Mouse (Mus musculus) forebrain, embryonic 11.5 days (tissue): ENCODE data around the gene Slc24a5. TPM values are rescaled to one million over a fixed set of nuclear protein-coding genes. Genes with fewer than 3 reads are reported as not detected.

ENCODE experiments used
- ATAC-seq: fragments of 200-750 bp; cut with Nextera tagmentation; replicated peaks from 2 replicates; pipeline ENCODE4 v1.8.0; 2017; ENCODE audit warnings: moderate TSS enrichment; ENCODE audit not compliant: low FRiP score
- DNase-seq: peaks from one replicate; pipeline ENCODE4 v3.0.0-alpha.2; 2017; ENCODE audit warnings: low spot score
- H3K27ac ChIP-seq: fragments of 300-500 bp; sonication (generic); 2 replicates; pipeline ENCODE4 v1.5.1; 2014; ENCODE audit warnings: low read depth, low read length
- H3K27me3 ChIP-seq: fragments of 300-500 bp; sonication (generic); 2 replicates; pipeline ENCODE4 v1.6.1; 2014; ENCODE audit warnings: mild to moderate bottlenecking, low read length, mixed read lengths; ENCODE audit not compliant: control insufficient read depth, insufficient read depth
- H3K36me3 ChIP-seq: fragments of 300-500 bp; sonication (generic); 2 replicates; pipeline ENCODE4 v1.6.1; 2014; ENCODE audit warnings: mild to moderate bottlenecking, low read length, moderate library complexity, mixed read lengths; ENCODE audit not compliant: control insufficient read depth, insufficient read depth
- H3K4me1 ChIP-seq: fragments of 300-500 bp; sonication (generic); replicated peaks from 2 replicates; pipeline ENCODE4 v1.6.1; 2014; ENCODE audit warnings: low read length, mixed read lengths; ENCODE audit not compliant: control insufficient read depth, insufficient read depth
- H3K4me2 ChIP-seq: fragments of 300-500 bp; sonication (generic); 2 replicates; pipeline ENCODE4 v1.6.1; 2014; ENCODE audit warnings: low read depth, mild to moderate bottlenecking, low read length, moderate library complexity, mixed read lengths; ENCODE audit not compliant: severe bottlenecking
- H3K4me3 ChIP-seq: fragments of 300-500 bp; sonication (generic); 2 replicates; pipeline ENCODE4 v1.5.1; 2014; ENCODE audit warnings: low read depth, low read length
- H3K9ac ChIP-seq: fragments of 300-500 bp; sonication (generic); 2 replicates; pipeline ENCODE4 v1.6.1; 2014; ENCODE audit warnings: low read length
- H3K9me3 ChIP-seq: fragments of 300-500 bp; sonication (generic); 2 replicates; pipeline ENCODE4 v1.6.1; 2016; ENCODE audit warnings: low read length, mixed read lengths; ENCODE audit not compliant: control insufficient read depth
- WGBS: fragments of 180-500 bp; shearing (Covaris S2); extraction: QIAGEN DNeasy Blood & Tissue Kit; methylation state at CpG from one replicate; pipeline ENCODE4 v1.1.7; 2014; 5-methylcytosine and 5-hydroxymethylcytosine counted together
- polyA plus RNA-seq: library from polyadenylated mRNA; unstranded; fragments of >200 nt; fragmentation: Nextera tagmentation; extraction: Ambion mirVana; gene quantifications from 2 replicates; pipeline ENCODE4 v1.2.1, GENCODE M21; 2014

Slc24a5 gene
- polyA plus RNA-seq, 1 experiment from 2014 or later, result 7.6 TPM

DNA sequence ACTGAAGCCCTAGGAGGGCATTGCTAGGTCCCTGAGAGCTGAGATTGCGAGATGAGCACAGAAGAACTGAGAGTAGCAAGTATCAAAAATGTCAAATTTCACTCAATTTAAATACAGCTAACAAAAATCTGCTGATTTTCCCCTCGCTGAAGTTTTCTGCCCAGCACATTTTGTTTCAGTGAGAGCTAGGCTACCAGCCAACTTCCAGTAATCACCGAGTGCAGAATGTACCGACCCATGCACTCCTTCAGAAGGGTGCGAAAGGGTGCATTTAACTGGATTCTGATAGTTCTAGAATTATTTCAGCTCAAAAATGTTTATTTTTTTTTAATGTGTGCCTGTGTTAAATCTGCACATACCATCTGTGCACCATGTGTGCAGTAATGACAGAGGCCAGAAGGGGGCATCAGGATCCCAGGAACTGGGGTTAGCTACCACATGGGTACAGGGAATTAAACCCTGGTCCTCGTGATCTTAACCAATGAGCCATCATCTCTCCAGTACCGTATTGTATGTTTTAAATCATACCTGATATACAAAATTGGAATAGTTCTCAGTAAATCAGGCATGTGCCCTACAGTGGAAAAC is 12.5 kb upstream of the Slc24a5 start:
- Histone ChIP-seq H3K27me3 (no peaks in the 10 kb centered on the region), H3K9me3 (no peaks in the 10 kb centered on the region), H3K27ac (no peak overlapping the region), H3K9ac (no peak overlapping the region), H3K36me3 (no peaks in the 10 kb centered on the region), H3K4me3 (no peak overlapping the region), H3K4me1 (no peaks in the 10 kb centered on the region), H3K4me2 (no peak overlapping the region)
- 90% methylated on average over 7 of the region's 7 CpGs for WGBS
- no peak for ATAC-seq
- no peak for DNase-seq

DNA sequence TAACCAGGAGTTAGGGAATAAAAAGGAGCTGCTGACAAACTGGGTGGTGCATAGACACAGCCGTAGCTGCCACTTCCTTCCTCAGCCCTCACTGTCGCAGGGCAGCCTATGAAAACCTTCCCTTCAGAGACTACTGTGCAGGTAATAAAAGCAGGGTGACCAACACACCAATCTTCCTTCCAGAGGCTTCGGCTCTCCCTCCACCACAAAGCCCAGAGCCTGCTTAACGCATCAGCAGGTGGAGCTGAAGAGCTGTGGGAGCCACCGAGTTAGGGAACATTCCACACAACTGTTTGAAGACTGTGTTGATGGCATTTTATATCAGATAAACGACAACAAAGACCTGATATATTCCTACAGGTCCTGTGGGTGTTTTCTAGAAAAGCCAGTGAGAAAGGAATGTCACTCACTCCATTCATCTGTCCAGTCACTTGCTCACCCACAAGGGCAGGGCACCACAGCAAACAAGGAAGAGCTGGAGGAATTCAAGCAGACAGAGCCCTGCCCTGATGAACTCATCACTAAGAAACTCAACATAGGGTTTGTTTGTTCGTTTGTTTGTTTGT is 10.6 kb upstream of the Slc24a5 start:
- Histone ChIP-seq H3K9ac (no peak overlapping the region), H3K36me3 (no peaks in the 10 kb centered on the region), H3K27ac (no peak overlapping the region), H3K4me2 (no peak overlapping the region), H3K4me3 (no peak overlapping the region), H3K4me1 (no peaks in the 10 kb centered on the region), H3K9me3 (no peaks in the 10 kb centered on the region), H3K27me3 (no peaks in the 10 kb centered on the region)
- no peak for DNase-seq
- no peak for ATAC-seq
- WGBS, result 47% methylated on average over 7 of the region's 7 CpGs

DNA sequence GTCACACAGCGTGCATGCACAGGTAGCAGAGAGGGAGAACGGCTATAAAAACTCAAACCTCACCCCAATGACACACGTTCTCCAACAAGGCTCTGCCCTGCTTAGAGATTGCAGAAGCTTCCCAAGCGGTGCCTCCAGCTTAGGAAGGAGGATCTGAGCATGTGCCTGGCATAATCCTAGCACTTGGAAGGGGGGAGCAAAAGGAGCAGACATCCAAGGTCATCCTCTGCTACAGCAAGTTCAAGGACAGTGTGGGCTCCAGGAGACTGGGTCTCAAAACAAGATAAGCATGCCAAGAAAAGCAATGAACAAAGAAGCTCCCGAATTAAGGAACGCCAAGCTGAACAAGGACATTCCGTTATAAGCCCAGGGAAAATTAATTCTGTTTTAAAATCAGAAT is 6.5 kb upstream of the Slc24a5 start:
- Histone ChIP-seq H3K4me2 (no peak overlapping the region), H3K27ac (no peak overlapping the region), H3K9ac (no peak overlapping the region), H3K4me1 (no peaks in the 10 kb centered on the region), H3K4me3 (no peak overlapping the region), H3K36me3 (no peaks in the 10 kb centered on the region), H3K27me3 (no peaks in the 10 kb centered on the region), H3K9me3 (no peaks in the 10 kb centered on the region)
- 94% methylated on average over 7 of the region's 7 CpGs for WGBS
- ATAC-seq, result no peak
- DNase-seq, result no peak

DNA sequence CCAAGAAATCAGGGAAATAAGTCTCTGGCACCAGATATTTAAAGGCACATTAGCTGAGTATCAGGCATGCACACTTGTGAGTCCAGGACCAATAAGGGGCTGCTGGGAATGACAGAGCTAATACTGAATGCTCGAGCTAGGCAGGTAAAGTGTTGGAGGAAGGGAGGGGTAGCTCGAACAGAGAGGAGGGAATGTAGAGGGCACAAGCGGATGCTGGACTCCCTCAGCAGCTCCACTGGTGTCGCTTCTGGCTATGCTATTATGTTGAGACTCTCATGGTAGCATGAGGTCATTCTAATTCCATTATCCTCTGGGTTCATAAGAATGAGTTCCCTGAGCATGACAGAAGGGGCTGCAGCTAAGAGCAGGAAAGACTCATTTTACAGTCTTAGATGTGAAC is 5.0 kb upstream of the Slc24a5 start:
- Histone ChIP-seq H3K4me1 (no peaks in the 10 kb centered on the region), H3K27me3 (no peaks in the 10 kb centered on the region), H3K9me3 (no peaks in the 10 kb centered on the region), H3K4me3 (no peak overlapping the region), H3K27ac (no peak overlapping the region), H3K9ac (no peak overlapping the region), H3K36me3 (no peaks in the 10 kb centered on the region), H3K4me2 (no peak overlapping the region)
- ATAC-seq, result no peak
- 68% methylated on average over 4 of the region's 4 CpGs for WGBS
- no peak for DNase-seq

DNA sequence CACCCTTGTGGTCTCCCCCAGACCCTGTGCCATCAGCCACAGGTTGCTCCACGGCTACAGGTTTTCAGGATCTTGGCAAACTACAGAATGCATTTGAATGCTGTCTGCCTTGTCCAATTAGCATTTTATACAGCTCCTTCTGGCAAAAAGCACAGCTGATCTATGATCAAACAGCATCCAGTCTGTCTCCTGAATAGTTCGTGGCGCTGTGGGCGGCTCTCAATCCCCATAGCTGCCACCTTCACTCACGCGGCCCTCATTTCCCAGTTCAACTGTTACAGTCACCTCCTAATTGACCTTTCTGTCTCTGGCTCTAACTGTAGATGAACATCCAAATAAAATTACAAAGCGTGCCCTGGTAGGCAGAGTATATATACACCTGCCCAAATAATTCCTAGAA is 551 bp upstream of the Slc24a5 start:
- ATAC-seq (no peak), DNase-seq (no peak)
- H3K4me2 ChIP-seq, result no peak overlapping the region
- no peak overlapping the region for H3K9ac ChIP-seq
- H3K4me1 ChIP-seq, result no peaks in the 10 kb centered on the region
- no peak overlapping the region for H3K4me3 ChIP-seq
- no peaks in the 10 kb centered on the region for H3K36me3 ChIP-seq
- H3K27me3 ChIP-seq, result no peaks in the 10 kb centered on the region
- H3K27ac ChIP-seq, result no peak overlapping the region
- WGBS, result 92% methylated on average over 7 of the region's 7 CpGs
- no peaks in the 10 kb centered on the region for H3K9me3 ChIP-seq

DNA sequence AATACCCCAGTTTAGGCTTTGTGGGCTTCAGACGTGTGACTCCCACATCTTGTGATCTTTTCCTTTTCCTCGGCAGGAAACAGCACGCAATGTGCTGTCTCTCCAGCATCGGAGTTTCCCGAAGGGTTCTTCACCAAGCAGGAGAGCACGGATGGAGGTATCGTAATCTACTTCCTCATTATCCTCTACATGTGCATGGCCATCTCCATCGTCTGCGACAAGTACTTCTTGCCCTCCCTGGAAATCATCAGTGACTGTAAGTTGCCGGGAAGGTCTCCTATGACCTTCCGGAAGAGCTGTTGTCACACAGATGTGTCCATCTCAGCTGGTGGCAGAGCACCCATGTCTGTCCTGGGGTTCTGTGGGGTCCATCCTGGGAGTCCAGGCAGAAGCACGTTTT is 772 bp downstream of the Slc24a5 start:
- no peak overlapping the region for H3K4me2 ChIP-seq
- no peak overlapping the region for H3K27ac ChIP-seq
- H3K9me3 ChIP-seq, result no peaks in the 10 kb centered on the region
- H3K4me1 ChIP-seq, result no peaks in the 10 kb centered on the region
- WGBS, result 92% methylated on average over 12 of the region's 12 CpGs
- ATAC-seq (no peak), DNase-seq (no peak)
- H3K36me3 ChIP-seq, result no peaks in the 10 kb centered on the region
- H3K9ac ChIP-seq, result no peak overlapping the region
- H3K27me3 ChIP-seq, result no peaks in the 10 kb centered on the region
- no peak overlapping the region for H3K4me3 ChIP-seq

DNA sequence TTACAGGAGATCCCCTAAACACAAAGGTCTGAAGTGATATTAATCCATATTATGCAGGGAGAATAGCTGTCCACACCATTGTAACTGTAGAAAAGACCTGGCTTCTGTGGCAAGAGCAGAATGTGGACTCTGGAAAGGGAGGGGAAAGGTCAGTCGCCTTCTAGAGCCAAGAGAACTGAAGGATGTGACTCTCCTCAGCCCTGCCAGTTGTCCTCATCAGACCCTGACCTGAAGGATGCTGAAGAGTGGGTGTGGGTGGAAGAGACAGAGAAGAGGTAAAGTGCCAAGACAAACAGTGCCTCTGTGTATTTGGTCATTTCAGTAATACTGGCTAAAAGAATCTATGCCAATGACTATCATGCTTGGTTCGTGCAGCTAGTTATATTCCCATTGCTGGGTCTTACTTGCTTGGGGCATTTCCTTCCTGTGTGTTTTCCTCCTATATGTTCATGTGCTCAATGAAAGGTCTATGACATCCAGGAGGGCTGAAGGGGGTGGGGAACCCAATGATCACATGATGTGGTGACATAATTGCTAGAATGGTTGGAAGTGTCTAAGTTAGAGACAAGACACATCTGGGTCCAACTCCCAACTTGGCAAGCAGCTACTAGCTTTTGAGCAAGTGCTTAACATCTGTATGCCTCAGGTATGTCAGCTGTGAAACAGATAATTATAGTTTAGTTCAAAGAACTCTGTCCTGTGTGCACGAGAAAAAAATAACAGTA is 5.3 kb downstream of the Slc24a5 start:
- no peak for DNase-seq
- H3K4me2 ChIP-seq, result no peak overlapping the region
- H3K4me1 ChIP-seq, result no peaks in the 10 kb centered on the region
- H3K9ac ChIP-seq, result no peak overlapping the region
- H3K36me3 ChIP-seq, result no peaks in the 10 kb centered on the region
- 87% methylated on average over 3 of the region's 3 CpGs for WGBS
- ATAC-seq, result no peak
- H3K27me3 ChIP-seq, result no peaks in the 10 kb centered on the region
- H3K9me3 ChIP-seq, result no peaks in the 10 kb centered on the region
- H3K4me3 ChIP-seq, result no peak overlapping the region
- no peak overlapping the region for H3K27ac ChIP-seq

DNA sequence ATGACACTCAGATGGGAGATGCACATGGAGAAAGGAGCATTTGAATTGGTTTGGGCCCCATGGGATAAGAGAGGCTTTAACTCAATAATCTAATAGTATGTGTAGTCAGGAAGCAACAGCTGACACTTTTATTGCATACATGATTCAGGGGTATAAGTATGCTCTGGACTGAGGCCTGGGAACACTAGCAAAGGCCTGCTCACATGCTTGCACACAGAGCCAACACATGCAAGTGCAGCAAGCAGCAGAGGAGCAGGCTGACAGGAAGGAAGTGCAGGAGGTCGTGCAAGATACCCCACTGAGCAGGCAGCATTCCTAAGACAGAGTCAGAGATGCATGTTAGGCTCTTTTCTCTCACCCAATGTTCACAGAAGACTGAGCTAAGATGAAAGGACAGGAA is 16.0 kb downstream of the Slc24a5 start:
- ATAC-seq, result no peak
- no peaks in the 10 kb centered on the region for H3K4me1 ChIP-seq
- no peak overlapping the region for H3K27ac ChIP-seq
- DNase-seq, result no peak
- no peaks in the 10 kb centered on the region for H3K27me3 ChIP-seq
- H3K9me3 ChIP-seq, result no peaks in the 10 kb centered on the region
- no peak overlapping the region for H3K4me3 ChIP-seq
- no peak overlapping the region for H3K4me2 ChIP-seq
- no peak overlapping the region for H3K9ac ChIP-seq
- WGBS, result 42% methylated on average over 1 of the region's 1 CpGs
- H3K36me3 ChIP-seq, result no peaks in the 10 kb centered on the region; the same call in 1 of the 2 replicates

DNA sequence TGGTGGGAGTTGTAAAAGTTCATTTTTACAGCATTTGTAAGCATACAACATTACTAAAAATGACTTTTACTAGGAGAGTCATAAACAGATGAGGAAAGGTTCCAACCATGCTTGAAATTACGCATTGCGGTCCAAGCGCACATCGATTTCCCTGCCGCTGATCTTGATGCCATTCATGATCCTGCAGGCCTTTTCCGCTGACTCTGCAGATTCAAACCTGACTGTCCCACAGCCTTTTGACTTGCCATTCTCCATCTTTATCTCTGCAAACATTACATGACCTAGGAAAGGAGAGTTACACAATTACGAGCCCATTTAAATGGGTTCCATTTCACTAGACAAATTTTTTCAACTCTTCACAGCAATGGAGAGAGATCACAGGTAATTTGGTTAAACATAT is 20.8 kb downstream of the Slc24a5 start:
- 97% methylated on average over 7 of the region's 7 CpGs for WGBS
- DNase-seq (no peak), ATAC-seq (no peak)
- no peaks in the 10 kb centered on the region for H3K27me3 ChIP-seq
- no peaks in the 10 kb centered on the region for H3K9me3 ChIP-seq
- H3K36me3 ChIP-seq, result no peaks in the 10 kb centered on the region; the same call in 1 of the 2 replicates
- H3K4me3 ChIP-seq, result no peak overlapping the region
- H3K4me1 ChIP-seq, result no peaks in the 10 kb centered on the region
- no peak overlapping the region for H3K27ac ChIP-seq
- H3K9ac ChIP-seq, result no peak overlapping the region
- no peak overlapping the region for H3K4me2 ChIP-seq
